Mouse (Mus musculus) C2C12 (cell line): Measurements from ENCODE around the gene Slc44a5.

Source experiments
- CTCF ChIP-seq: IDR thresholded peaks from one replicate; pipeline ENCODE4 v1.5.1; 2011; ENCODE audit not compliant: control insufficient read depth, insufficient read depth, insufficient read length
- MAX ChIP-seq: IDR thresholded peaks from one replicate; pipeline ENCODE4 v1.6.1; 2011; ENCODE audit warnings: mild to moderate bottlenecking, control low read depth
- MYOD1 ChIP-seq: IDR thresholded peaks from one replicate; pipeline ENCODE4 v1.6.1; 2011; ENCODE audit warnings: low read depth; ENCODE audit not compliant: control insufficient read depth, insufficient read length

DNA sequence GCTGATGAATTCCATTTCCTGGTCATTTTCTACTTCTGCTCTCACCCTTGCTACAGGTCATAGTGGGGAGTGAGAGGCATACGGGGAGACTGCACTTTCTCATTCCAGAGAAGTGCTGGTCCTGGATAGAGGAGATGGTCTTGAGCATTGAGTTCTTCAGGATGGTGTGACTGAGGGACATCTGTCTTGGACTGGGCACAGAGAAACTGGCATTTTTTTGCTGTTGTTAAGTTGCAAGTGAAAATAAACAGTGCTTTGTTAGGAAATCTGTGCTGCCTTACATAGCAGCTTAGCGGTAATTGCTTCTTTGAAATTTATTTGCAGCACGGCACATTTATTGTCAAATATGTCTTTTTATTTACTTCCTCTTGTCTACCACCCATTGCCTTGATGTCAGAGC, 154.0 kb downstream of the Slc44a5 start:
- TF ChIP-seq CTCF (no peak), MYOD1 (no peak), MAX (no peak)
